Mouse (Mus musculus): Measurements from ENCODE around the gene Slc27a1. TPM values are rescaled to one million over a fixed set of nuclear protein-coding genes. Genes with fewer than 3 reads are reported as not detected.

Slc27a1 gene
- polyA plus RNA-seq, 1 experiment, result 13.7 TPM

GRCm38 (mm10) chr8:71577856-71578387 is 9.2 kb downstream of the Slc27a1 start:
- no peak overlapping the region for H3K27ac ChIP-seq (ENCODE audit: insufficient read depth, low read length)

DNA sequence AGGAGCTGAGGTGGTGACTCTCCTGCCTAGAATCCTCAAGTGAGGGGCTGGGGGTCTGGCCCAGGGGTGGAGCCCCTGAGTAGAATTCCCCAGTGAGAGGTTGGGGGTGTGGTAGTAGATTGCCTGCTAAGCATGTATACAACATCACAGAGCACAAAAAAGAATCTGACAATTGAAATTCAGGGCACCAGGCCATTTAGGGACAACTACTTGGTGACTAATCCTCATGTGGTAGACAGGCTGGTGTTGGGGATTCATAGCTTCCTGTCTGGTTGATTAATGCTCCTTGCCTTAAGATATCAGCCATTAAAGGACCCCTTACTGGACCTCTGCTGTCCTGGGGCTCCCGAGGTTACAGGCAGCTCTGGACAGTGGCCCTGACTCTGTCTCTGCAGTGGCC is 10.3 kb downstream of the Slc27a1 start:
- TF ChIP-seq POLR2A (IDR thresholded peaks at IDR 0.05; ENCODE audit: low read depth, low read length) (no peak), CTCF (IDR thresholded peaks at IDR 0.05; ENCODE audit: borderline replicate concordance, insufficient read depth, low read length) (no peak)

More at GRCm38 (mm10) chr8:71577856-71578387, 9.2 kb downstream of the Slc27a1 start:
- Histone ChIP-seq H3K4me3 (ENCODE audit: insufficient read depth, low read length) (no peak overlapping the region), H3K4me1 (ENCODE audit: control insufficient read depth, insufficient read depth, low read length) (peaks cover 14% of the 10 kb centered on the region)
- TF ChIP-seq CTCF (IDR thresholded peaks at IDR 0.05; ENCODE audit: borderline replicate concordance, insufficient read depth, low read length) (no peak), POLR2A (IDR thresholded peaks at IDR 0.05; ENCODE audit: low read depth, low read length) (no peak)

GRCm38 (mm10) chr8:71579476-71579875 is 10.8 kb downstream of the Slc27a1 start:
- peak overlapping the region; percentile 30; the same call in 1 of the 2 replicates for H3K27ac ChIP-seq (ENCODE audit: insufficient read depth, low read length)
- peaks cover 13% of the 10 kb centered on the region for H3K4me1 ChIP-seq (ENCODE audit: control insufficient read depth, insufficient read depth, low read length)
- H3K4me3 ChIP-seq (ENCODE audit: insufficient read depth, low read length), result no peak overlapping the region
- TF ChIP-seq POLR2A (IDR thresholded peaks at IDR 0.05; ENCODE audit: low read depth, low read length) (no peak), CTCF (IDR thresholded peaks at IDR 0.05; ENCODE audit: borderline replicate concordance, insufficient read depth, low read length) (no peak)

More for the DNA sequence above, 10.3 kb downstream of the Slc27a1 start:
- Histone ChIP-seq H3K4me3 (ENCODE audit: insufficient read depth, low read length) (no peak overlapping the region), H3K4me1 (ENCODE audit: control insufficient read depth, insufficient read depth, low read length) (peaks cover 14% of the 10 kb centered on the region), H3K27ac (ENCODE audit: insufficient read depth, low read length) (peak overlapping the region; percentile 30; the same call in 1 of the 2 replicates)

DNA sequence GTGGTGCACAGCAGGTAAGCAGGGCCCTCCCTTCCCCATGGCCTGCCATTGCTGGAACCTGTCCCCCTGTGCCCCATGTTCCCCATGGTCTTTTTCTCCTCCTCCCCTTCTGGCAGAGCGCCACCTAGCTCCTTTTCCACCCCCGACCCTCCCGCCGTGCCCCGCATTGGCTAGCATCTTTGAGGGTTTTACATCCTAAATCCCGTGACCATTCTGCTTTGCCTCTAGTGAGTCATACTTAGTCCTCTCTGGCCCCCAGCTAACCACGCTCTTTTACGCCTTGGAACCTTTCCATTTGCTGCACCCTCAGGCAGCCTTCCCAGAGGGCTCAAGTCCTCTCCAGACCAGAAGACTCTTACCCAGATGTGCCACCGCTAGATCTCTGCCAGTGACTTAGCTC is 11.5 kb downstream of the Slc27a1 start:
- H3K4me3 ChIP-seq (ENCODE audit: insufficient read depth, low read length), result no peak overlapping the region
- H3K4me1 ChIP-seq (ENCODE audit: control insufficient read depth, insufficient read depth, low read length), result peaks cover 11% of the 10 kb centered on the region
- no peak overlapping the region for H3K27ac ChIP-seq (ENCODE audit: insufficient read depth, low read length)
- TF ChIP-seq POLR2A (IDR thresholded peaks at IDR 0.05; ENCODE audit: low read depth, low read length), result no peak
- TF ChIP-seq CTCF (IDR thresholded peaks at IDR 0.05; ENCODE audit: borderline replicate concordance, insufficient read depth, low read length), result no peak

- no peak for TF ChIP-seq POLR2A (IDR thresholded peaks at IDR 0.05; ENCODE audit: low read depth, low read length)
- peak; percentile 47; the same call in 1 of the 2 replicates for TF ChIP-seq CTCF (IDR thresholded peaks at IDR 0.05; ENCODE audit: borderline replicate concordance, insufficient read depth, low read length)
- H3K4me3 ChIP-seq (ENCODE audit: insufficient read depth, low read length), result no peak overlapping the region
- H3K4me1 ChIP-seq (ENCODE audit: control insufficient read depth, insufficient read depth, low read length), result peaks cover 4% of the 10 kb centered on the region; the same call in 1 of the 2 replicates
- H3K27ac ChIP-seq (ENCODE audit: insufficient read depth, low read length), result no peak overlapping the region
Measured at GRCm38 (mm10) chr8:71586891-71587290, 18.2 kb downstream of the Slc27a1 start.

DNA sequence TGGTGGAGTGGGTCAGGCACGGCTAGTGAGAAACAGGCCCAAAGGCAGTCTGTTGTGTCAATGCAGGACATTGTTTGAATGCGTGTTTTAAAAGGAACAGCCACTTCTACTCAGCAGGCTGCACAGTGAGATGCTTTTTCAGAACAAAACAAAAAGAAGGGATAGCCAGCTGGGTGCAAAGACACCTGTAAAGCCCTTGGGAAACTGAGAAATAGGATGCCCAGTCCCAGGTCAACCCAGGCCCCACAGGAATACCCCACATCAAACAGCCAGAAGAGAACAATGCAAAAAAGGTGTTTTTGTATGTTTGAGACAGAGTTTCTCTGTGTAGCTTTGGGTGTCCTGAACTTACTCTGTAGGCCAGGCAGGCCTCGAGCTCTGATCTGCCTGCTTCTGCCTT is 20.1 kb downstream of the Slc27a1 start:
- no peak overlapping the region for H3K27ac ChIP-seq (ENCODE audit: insufficient read depth, low read length)
- H3K4me3 ChIP-seq (ENCODE audit: insufficient read depth, low read length), result no peak overlapping the region
- H3K4me1 ChIP-seq (ENCODE audit: control insufficient read depth, insufficient read depth, low read length), result peaks cover 9% of the 10 kb centered on the region
- TF ChIP-seq CTCF (IDR thresholded peaks at IDR 0.05; ENCODE audit: borderline replicate concordance, insufficient read depth, low read length) (no peak), POLR2A (IDR thresholded peaks at IDR 0.05; ENCODE audit: low read depth, low read length) (no peak)

DNA sequence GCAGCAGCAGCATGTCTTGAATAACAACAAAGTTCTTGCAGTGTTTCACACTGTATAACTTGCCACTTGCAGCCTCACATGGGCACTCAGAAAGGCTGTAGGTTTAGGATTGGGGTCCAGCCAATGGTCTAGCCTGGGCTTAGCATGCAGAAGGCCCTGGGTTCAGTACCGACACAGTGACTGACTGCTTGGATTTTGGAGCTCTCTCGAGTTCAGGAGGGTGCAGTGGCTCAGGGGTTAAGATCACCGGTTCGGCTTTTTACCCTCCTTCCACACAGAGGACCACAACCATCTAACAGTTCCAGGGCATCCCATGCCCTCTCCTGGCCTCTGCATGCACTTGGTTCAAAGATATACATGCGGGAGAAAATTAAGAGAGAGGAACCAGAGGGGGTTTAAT is 22.3 kb downstream of the Slc27a1 start:
- TF ChIP-seq POLR2A (IDR thresholded peaks at IDR 0.05; ENCODE audit: low read depth, low read length), result no peak
- no peak for TF ChIP-seq CTCF (IDR thresholded peaks at IDR 0.05; ENCODE audit: borderline replicate concordance, insufficient read depth, low read length)
- Histone ChIP-seq H3K27ac (ENCODE audit: insufficient read depth, low read length) (peak overlapping the region; percentile 65), H3K4me3 (ENCODE audit: insufficient read depth, low read length) (peak overlapping the region; percentile 90), H3K4me1 (ENCODE audit: control insufficient read depth, insufficient read depth, low read length) (peaks cover 9% of the 10 kb centered on the region)

DNA sequence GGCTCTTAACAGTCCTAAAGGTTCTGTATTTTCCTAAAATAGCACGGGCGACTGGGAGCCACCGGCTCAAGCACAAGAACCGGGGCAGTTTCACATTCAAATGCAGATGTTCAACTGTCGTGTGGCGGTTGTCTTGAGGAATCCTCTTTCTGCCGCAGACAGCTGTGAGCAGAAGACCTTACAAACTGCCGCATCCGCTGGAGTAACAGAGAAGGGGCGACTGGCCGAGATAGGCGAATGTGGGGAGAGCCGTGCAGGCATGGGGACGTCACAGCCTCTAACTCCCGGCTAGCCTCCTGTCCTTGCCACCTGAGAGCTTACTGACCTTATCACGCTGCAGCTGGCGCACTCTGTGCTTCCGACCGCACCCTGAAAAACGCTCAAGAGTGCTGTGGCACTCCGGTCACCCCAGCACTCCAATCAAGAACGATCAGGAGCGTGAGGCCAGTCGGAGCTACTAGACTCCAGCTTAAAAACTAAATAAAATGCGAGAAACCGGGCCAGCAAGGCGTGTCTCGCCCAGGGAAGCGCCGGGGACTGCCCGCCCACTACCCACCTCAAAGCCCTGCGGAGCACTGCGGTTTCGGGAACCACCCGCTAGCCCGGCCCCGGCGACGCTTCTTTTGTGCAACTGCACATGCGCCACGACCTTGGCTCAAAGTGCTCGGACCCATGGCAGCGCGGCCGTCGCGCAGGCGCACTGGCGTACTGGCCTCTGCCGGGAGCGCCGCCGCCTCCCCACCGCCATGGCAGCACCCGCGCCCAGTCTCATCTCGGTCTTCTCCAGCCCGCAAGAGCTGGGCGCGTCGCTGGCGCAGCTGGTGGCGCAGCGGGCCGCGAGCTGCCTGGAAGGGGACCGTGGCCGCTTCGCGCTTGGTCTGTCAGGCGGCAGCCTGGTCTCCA is 23.0 kb downstream of the Slc27a1 start, which contains the start of gene Pgls:
Pgls (plus strand) TSS at position 706 of the 903 bp plus-strand sequence.
- Histone ChIP-seq H3K4me1 (ENCODE audit: control insufficient read depth, insufficient read depth, low read length) (peaks cover 9% of the 10 kb centered on the region), H3K27ac (ENCODE audit: insufficient read depth, low read length) (peak within 1 kb of the TSS; percentile 91), H3K4me3 (ENCODE audit: insufficient read depth, low read length) (peak within 1 kb of the TSS; percentile 90)
- TF ChIP-seq CTCF (IDR thresholded peaks at IDR 0.05; ENCODE audit: borderline replicate concordance, insufficient read depth, low read length) (no peak), POLR2A (IDR thresholded peaks at IDR 0.05; ENCODE audit: low read depth, low read length) (peak; percentile 91)

DNA sequence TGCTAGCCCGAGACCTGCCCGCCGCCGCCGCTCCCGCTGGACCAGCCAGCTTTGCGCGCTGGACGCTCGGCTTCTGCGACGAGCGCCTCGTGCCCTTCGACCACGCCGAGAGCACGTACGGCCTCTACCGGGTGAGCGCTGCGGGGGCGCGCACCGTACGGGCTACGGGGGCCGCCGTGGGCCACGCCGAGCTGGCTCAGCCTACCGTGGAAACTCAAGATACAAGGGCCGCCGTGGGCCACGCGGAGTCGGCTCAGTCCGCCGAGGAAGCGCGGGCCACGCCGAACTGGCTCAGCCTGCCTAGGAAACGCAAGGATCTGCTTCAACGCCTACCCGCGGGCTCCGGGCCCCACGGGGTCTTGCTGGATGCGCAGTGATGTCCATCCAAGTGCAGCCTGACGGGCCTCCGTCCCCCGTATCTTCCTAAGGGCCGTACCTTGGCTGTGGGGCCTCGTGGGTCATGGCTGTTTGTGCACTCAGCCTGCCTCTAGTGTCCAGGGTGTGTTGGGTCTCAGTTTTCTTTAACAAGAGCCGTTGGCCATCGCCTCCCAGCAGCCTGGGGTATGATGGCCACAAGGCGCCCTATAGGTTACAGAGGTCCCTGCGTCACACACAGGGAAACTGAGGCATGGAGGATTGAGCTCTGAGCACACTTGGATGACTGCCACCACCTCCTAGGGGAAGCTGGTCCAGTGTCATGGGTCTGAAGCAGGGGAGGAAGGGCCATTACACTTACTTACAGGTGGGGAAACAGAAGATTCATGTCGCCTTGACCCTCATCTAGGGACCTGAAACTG is 23.9 kb downstream of the Slc27a1 start:
- Histone ChIP-seq H3K4me1 (ENCODE audit: control insufficient read depth, insufficient read depth, low read length) (peaks cover 9% of the 10 kb centered on the region), H3K27ac (ENCODE audit: insufficient read depth, low read length) (peak overlapping the region; percentile 91), H3K4me3 (ENCODE audit: insufficient read depth, low read length) (peak overlapping the region; percentile 73)
- TF ChIP-seq POLR2A (IDR thresholded peaks at IDR 0.05; ENCODE audit: low read depth, low read length) (0 out of 2 replicates have a peak, but pooled peaks have one; percentile 7), CTCF (IDR thresholded peaks at IDR 0.05; ENCODE audit: borderline replicate concordance, insufficient read depth, low read length) (no peak)
